19 mouse cellular contexts compared by ENCODE assay signal in genomic region chr2:94500649-94501048, GRCm38 (mm10).
DNase-seq lines count a peak whose midpoint lies in the region; TF ChIP-seq lines count a peak whose summit lies in the region.
"Had no signal": no experiment of that assay in that cellular context is flagged by ENCODE, and none has a peak within 500 bp of the region (broad histone marks: within the 10 kb centered on the region; RNA-seq: fewer than 3 reads in every experiment).

No protein-coding gene starts in this region.

- DNase-seq in cerebellum, adult 2 months = no peak
- DNase-seq in cerebellum, adult 18-20 months = no peak
- peak; percentile 14 to 16 for DNase-seq in kidney, postnatal 4 days
- DNase-seq in kidney, adult 11 months = no peak
- DNase-seq in 3T3-L1 (ENCODE audit: low read depth, low spot score) = peak; percentile 9
- peak; percentile 19 for DNase-seq in R1 (ENCODE audit: low read depth, low spot score)
- no peak for DNase-seq in lung, postnatal 4 days
- DNase-seq in lung, adult 2 months = no peak
- DNase-seq: adrenal gland, postnatal 10 days; cerebellum, adult 11 months; heart, adult 18-20 months; kidney, adult 8-10 months; layer of hippocampus, adult 9-11 months; left cerebral cortex, postnatal 4 days; lung, postnatal 14 days; right cerebral cortex, adult 18-20 months had no signal

- 40% methylated on average over 2 of the region's 2 CpGs for WGBS in cerebellum, adult 2 months
- 36% methylated on average over 2 of the region's 2 CpGs for WGBS in lung, adult 2 months

- peak; percentile 24; the same call in 1 of the 2 replicates for TF ChIP-seq CTCF in cerebellum, adult 2 months (IDR thresholded peaks at IDR 0.05; ENCODE audit: borderline replicate concordance, insufficient read depth, low read depth, low read length)
- no peak for TF ChIP-seq CTCF in lung, adult 2 months (IDR thresholded peaks at IDR 0.05; ENCODE audit: insufficient read depth, low read length)

- no peaks in the 10 kb centered on the region for H3K27me3 ChIP-seq in cerebellum, adult 2 months (ENCODE audit: control insufficient read depth, insufficient read depth, low read length)
- H3K27me3 ChIP-seq: midbrain, embryonic 12.5 days; neural tube, embryonic 13.5 days had no signal

- H3K4me3 ChIP-seq in cerebellum, adult 2 months (replicated peaks; ENCODE audit: insufficient read depth, low read depth, low read length) = no peak overlapping the region
- no peak overlapping the region for H3K4me3 ChIP-seq in lung, adult 2 months (replicated peaks; ENCODE audit: extremely low read depth, low read depth, low read length)
- H3K4me3 ChIP-seq: erythroblast, embryonic 14.5 days; midbrain, embryonic 12.5 days; neural tube, embryonic 13.5 days had no signal

- no peak overlapping the region for H3K27ac ChIP-seq in cerebellum, adult 2 months (ENCODE audit: insufficient read depth, low read length)
- H3K27ac ChIP-seq: midbrain, embryonic 12.5 days; neural tube, embryonic 13.5 days had no signal

- H3K4me1 ChIP-seq in cerebellum, adult 2 months (ENCODE audit: control insufficient read depth, insufficient read depth, low read length) = no peaks in the 10 kb centered on the region
- H3K4me1 ChIP-seq in lung, adult 2 months (ENCODE audit: control insufficient read depth, insufficient read depth, low read length) = no peaks in the 10 kb centered on the region
- H3K4me1 ChIP-seq: midbrain, embryonic 12.5 days; neural tube, embryonic 13.5 days had no signal

- no peak for TF ChIP-seq POLR2A in cerebellum, adult 2 months (IDR thresholded peaks at IDR 0.05; ENCODE audit: borderline replicate concordance, insufficient read depth, low read length)
- TF ChIP-seq POLR2A in lung, adult 2 months (IDR thresholded peaks at IDR 0.05; ENCODE audit: borderline replicate concordance, extremely low read depth, low read depth, low read length) = no peak

Comparison
In these comparisons a context has a peak if more than half of its experiments do, and no peak if none do; other contexts are left out.
1. DNase-seq: peak in kidney, postnatal 4 days (2 of 2), 3T3-L1 (single experiment) and R1 (single experiment); none in cerebellum, adult 2 months (0 of 2), cerebellum, adult 18-20 months (0 of 2), kidney, adult 11 months (single experiment), lung, postnatal 4 days (0 of 2) and lung, adult 2 months (single experiment).